Mouse (Mus musculus) liver, embryonic 12.5 days (tissue): ENCODE measurements around the gene Lrrc66. TPM values are rescaled to one million over a fixed set of nuclear protein-coding genes. Genes with fewer than 3 reads are reported as not detected.

ENCODE experiments used
- ATAC-seq: fragments of 200-750 bp; cut with Nextera tagmentation; 2 replicates; pipeline ENCODE4 v1.8.0; 2017; ENCODE audit warnings: moderate number of reproducible peaks, mild to moderate bottlenecking, moderate library complexity
- H3K27ac ChIP-seq: fragments of 300-500 bp; sonication (generic); 2 replicates; pipeline ENCODE4 v1.5.1; 2016; ENCODE audit warnings: mild to moderate bottlenecking
- H3K27me3 ChIP-seq: fragments of 300-500 bp; sonication (generic); replicated peaks from 2 replicates; pipeline ENCODE4 v1.6.1; 2016; ENCODE audit warnings: mild to moderate bottlenecking, moderate library complexity
- H3K36me3 ChIP-seq: fragments of 300-500 bp; sonication (generic); 2 replicates; pipeline ENCODE4 v1.6.1; 2016; ENCODE audit warnings: mild to moderate bottlenecking, moderate library complexity
- H3K4me1 ChIP-seq: fragments of 300-500 bp; sonication (generic); 2 replicates; pipeline ENCODE4 v1.6.1; 2016
- H3K4me2 ChIP-seq: fragments of 300-500 bp; sonication (generic); 2 replicates; pipeline ENCODE4 v1.6.1; 2016; ENCODE audit warnings: mild to moderate bottlenecking, moderate library complexity
- H3K4me3 ChIP-seq: fragments of 300-500 bp; sonication (generic); 2 replicates; pipeline ENCODE4 v1.5.1; 2016; ENCODE audit warnings: mild to moderate bottlenecking, moderate library complexity
- H3K9ac ChIP-seq: fragments of 300-500 bp; sonication (generic); 2 replicates; pipeline ENCODE4 v1.6.1; 2016; ENCODE audit warnings: mild to moderate bottlenecking, moderate library complexity
- H3K9me3 ChIP-seq: fragments of 300-500 bp; sonication (generic); replicated peaks from 2 replicates; pipeline ENCODE4 v1.6.1; 2016; ENCODE audit warnings: mild to moderate bottlenecking, moderate library complexity
- WGBS: fragments of 180-500 bp; shearing (Covaris S2); methylation state at CpG from one replicate; pipeline ENCODE4 v1.1.7; 2016; ENCODE audit not compliant: insufficient replicate concordance; 5-methylcytosine and 5-hydroxymethylcytosine counted together
- polyA plus RNA-seq: library from polyadenylated mRNA; unstranded; fragments of >200 nt; fragmentation: Nextera tagmentation; extraction: Ambion mirVana; gene quantifications from 2 replicates; pipeline ENCODE4 v1.2.1, GENCODE M21; 2016

Lrrc66 gene
- polyA plus RNA-seq, 1 experiment from 2014 or later = 0.13 TPM

DNA sequence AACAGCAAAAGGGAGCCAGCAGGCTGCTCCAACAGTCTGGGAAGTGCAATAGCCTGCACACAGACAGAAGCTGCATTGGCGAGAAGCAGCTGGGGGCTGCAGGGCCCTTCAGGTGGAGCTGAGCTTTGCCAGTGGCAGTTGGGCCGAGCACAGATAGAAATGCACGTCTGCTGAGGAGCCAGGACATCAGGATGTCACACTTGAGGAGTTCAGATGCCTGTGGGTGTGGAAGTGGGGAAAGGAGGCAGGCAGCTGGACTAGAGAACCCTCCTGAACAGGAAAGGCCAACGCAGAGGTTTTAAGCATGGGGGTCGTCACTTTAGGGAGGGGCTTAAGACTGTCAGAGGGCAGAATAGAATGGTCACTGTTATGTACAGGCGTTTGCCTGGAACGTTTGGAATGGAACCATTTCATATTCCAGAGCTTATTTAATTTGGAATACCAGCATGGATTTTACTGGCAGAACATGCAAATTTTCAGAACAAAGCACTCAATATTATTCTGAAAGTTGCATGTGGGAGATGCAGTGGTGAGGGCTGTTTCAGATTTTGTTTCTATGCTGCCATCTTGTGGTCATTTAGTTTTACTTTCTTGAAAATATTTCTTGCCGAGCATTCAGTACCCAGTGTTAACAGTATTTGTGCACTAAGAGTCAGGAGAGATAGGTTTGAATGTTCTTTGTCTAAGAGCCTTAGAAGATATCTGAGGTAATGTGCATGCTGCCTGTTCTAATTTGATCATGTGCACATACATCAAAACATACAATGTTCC lies 5.2 kb upstream of the Lrrc66 start:
- ATAC-seq = no peak
- Histone ChIP-seq H3K27ac (no peak overlapping the region), H3K27me3 (no peaks in the 10 kb centered on the region), H3K36me3 (no peaks in the 10 kb centered on the region), H3K4me3 (no peak overlapping the region), H3K4me1 (no peaks in the 10 kb centered on the region), H3K9me3 (no peaks in the 10 kb centered on the region), H3K4me2 (no peak overlapping the region; the same call in 1 of the 2 replicates), H3K9ac (no peak overlapping the region)
- WGBS = 39% methylated on average over 8 of the region's 8 CpGs

GRCm38 (mm10) chr5:73633141-73633540 lies 815 bp upstream of the Lrrc66 start:
- Histone ChIP-seq H3K27ac (no peak overlapping the region), H3K36me3 (no peaks in the 10 kb centered on the region), H3K27me3 (no peaks in the 10 kb centered on the region), H3K4me1 (peaks cover 19% of the 10 kb centered on the region), H3K4me2 (no peak overlapping the region), H3K9ac (no peak overlapping the region), H3K4me3 (no peak overlapping the region), H3K9me3 (no peaks in the 10 kb centered on the region)
- WGBS = 39% methylated on average over 8 of the region's 8 CpGs
- no peak for ATAC-seq

- Histone ChIP-seq H3K4me1 (peaks cover 19% of the 10 kb centered on the region), H3K4me3 (no peak overlapping the region), H3K27me3 (no peaks in the 10 kb centered on the region), H3K27ac (no peak overlapping the region), H3K9me3 (no peaks in the 10 kb centered on the region), H3K4me2 (no peak overlapping the region), H3K36me3 (no peaks in the 10 kb centered on the region), H3K9ac (no peak overlapping the region)
- 53% methylated on average over 10 of the region's 10 CpGs for WGBS
- no peak for ATAC-seq
Measured at GRCm38 (mm10) chr5:73631001-73631558, 1.2 kb downstream of the Lrrc66 start.

GRCm38 (mm10) chr5:73630141-73630540 lies 2.2 kb downstream of the Lrrc66 start:
- Histone ChIP-seq H3K36me3 (no peaks in the 10 kb centered on the region), H3K4me3 (no peak overlapping the region), H3K27ac (no peak overlapping the region), H3K9ac (no peak overlapping the region), H3K4me2 (peak overlapping the region; percentile 27), H3K4me1 (peaks cover 19% of the 10 kb centered on the region), H3K9me3 (no peaks in the 10 kb centered on the region), H3K27me3 (no peaks in the 10 kb centered on the region)
- 21% methylated on average over 5 of the region's 5 CpGs for WGBS
- peak; percentile 65 for ATAC-seq

DNA sequence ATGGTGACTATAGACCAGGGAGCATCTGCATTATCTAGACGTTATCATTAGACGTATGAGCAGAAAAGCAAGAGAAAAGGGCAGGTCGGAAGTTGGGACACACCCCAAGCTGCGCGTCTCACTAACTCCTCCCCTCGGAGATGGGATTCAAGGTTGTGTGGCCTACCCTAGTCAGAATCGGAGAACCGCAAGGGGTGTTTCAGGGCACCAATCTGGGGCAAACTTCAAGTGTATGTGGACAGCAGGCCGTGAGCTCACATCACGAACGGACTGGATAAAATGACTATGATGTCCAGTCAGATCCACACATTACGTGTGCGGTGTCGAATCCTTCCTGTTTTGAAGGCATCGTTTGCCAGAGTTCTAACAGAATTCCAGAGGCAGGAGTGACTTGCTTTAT lies 4.3 kb downstream of the Lrrc66 start:
- H3K27me3 ChIP-seq = no peaks in the 10 kb centered on the region
- WGBS = 77% methylated on average over 15 of the region's 15 CpGs
- no peak overlapping the region for H3K4me2 ChIP-seq
- H3K9ac ChIP-seq = no peak overlapping the region
- no peak overlapping the region for H3K27ac ChIP-seq
- no peaks in the 10 kb centered on the region for H3K36me3 ChIP-seq
- no peak for ATAC-seq
- no peaks in the 10 kb centered on the region for H3K9me3 ChIP-seq
- H3K4me1 ChIP-seq = peaks cover 19% of the 10 kb centered on the region
- H3K4me3 ChIP-seq = no peak overlapping the region

GRCm38 (mm10) chr5:73627559-73627958 lies 4.8 kb downstream of the Lrrc66 start:
- ATAC-seq = no peak
- peaks cover 19% of the 10 kb centered on the region for H3K4me1 ChIP-seq
- no peaks in the 10 kb centered on the region for H3K36me3 ChIP-seq
- no peak overlapping the region for H3K9ac ChIP-seq
- no peak overlapping the region for H3K4me2 ChIP-seq
- 66% methylated on average over 4 of the region's 4 CpGs for WGBS
- H3K27me3 ChIP-seq = no peaks in the 10 kb centered on the region
- no peaks in the 10 kb centered on the region for H3K9me3 ChIP-seq
- no peak overlapping the region for H3K4me3 ChIP-seq
- H3K27ac ChIP-seq = no peak overlapping the region

DNA sequence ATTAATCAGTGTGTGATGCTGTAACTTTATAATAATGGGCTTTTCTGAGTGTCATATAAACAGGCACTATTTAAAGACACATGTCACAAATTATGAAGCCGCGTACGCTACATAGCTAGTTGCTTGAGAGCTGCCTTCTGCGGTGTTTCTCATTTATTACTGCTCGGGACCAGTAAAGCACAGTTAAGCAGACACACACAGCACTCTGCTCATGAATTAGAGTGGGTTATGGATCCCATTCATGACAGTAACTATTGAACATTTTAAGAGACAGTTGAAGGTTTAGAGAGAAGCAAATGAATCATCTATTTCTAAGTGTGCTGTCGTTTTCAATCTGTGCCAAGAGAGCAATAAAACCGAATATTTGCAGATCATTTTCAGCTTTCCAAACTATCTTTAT lies 5.5 kb downstream of the Lrrc66 start:
- H3K4me3 ChIP-seq = no peak overlapping the region
- no peak for ATAC-seq
- H3K36me3 ChIP-seq = no peaks in the 10 kb centered on the region
- no peak overlapping the region for H3K27ac ChIP-seq
- no peak overlapping the region for H3K9ac ChIP-seq
- no peaks in the 10 kb centered on the region for H3K27me3 ChIP-seq
- no peaks in the 10 kb centered on the region for H3K9me3 ChIP-seq
- H3K4me1 ChIP-seq = peaks cover 19% of the 10 kb centered on the region
- WGBS = 88% methylated on average over 7 of the region's 7 CpGs
- no peak overlapping the region for H3K4me2 ChIP-seq

DNA sequence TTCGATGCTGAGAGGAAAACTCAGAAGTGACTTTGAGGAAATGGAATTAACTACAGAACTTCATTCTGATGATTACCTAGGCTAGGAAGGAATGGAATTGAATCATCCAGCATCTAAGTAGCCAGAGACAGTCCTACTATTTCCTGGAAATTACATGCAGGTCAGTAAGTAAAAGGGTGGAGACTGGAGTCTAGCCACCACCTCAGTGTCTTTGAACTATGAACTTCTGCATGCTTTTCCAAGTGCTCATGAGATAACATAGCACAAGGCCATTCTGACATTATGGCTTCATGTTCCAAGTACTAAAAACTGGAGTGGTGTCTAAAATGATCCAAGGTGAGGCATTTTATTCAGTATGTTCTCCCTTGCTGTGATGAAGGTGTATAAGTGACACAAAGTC lies 6.8 kb downstream of the Lrrc66 start:
- Histone ChIP-seq H3K27me3 (no peaks in the 10 kb centered on the region), H3K9me3 (no peaks in the 10 kb centered on the region), H3K9ac (no peak overlapping the region), H3K4me1 (peaks cover 11% of the 10 kb centered on the region), H3K4me3 (no peak overlapping the region), H3K36me3 (no peaks in the 10 kb centered on the region), H3K4me2 (no peak overlapping the region), H3K27ac (no peak overlapping the region)
- 67% methylated on average over 1 of the region's 1 CpGs for WGBS
- ATAC-seq = no peak

- WGBS = 60% methylated on average over 1 of the region's 1 CpGs
Measured at GRCm38 (mm10) chr5:73618969-73619368, 13.4 kb downstream of the Lrrc66 start.

DNA sequence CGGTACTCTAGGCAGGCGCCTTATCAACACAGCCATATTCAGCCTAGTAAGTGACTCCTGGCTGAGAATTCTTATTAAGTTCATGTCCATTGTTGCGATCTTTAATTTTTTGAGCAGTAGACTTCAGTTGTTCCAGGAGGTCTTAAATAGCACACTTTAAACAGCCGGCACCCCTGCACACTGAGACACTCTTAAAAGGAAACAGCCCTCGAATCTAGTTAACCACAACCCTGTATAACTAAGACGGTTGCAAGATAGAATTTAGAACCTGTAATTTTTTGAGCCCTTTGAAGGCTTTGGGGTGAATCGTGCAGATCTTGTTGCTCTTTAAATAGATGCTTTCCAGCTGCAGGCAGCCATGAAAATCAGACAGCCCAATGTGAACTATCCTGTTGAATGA lies 17.1 kb downstream of the Lrrc66 start:
- Histone ChIP-seq H3K27ac (no peak overlapping the region), H3K27me3 (no peaks in the 10 kb centered on the region), H3K36me3 (no peaks in the 10 kb centered on the region), H3K9me3 (no peaks in the 10 kb centered on the region), H3K9ac (no peak overlapping the region), H3K4me3 (no peak overlapping the region), H3K4me1 (no peaks in the 10 kb centered on the region), H3K4me2 (no peak overlapping the region)
- ATAC-seq = no peak
- 45% methylated on average over 7 of the region's 7 CpGs for WGBS

More at GRCm38 (mm10) chr5:73618969-73619368, 13.4 kb downstream of the Lrrc66 start:
- no peaks in the 10 kb centered on the region for H3K36me3 ChIP-seq
- H3K4me1 ChIP-seq = no peaks in the 10 kb centered on the region
- ATAC-seq = no peak
- no peak overlapping the region for H3K9ac ChIP-seq
- H3K9me3 ChIP-seq = no peaks in the 10 kb centered on the region
- H3K27me3 ChIP-seq = no peaks in the 10 kb centered on the region
- H3K4me3 ChIP-seq = no peak overlapping the region
- H3K4me2 ChIP-seq = no peak overlapping the region
- no peak overlapping the region for H3K27ac ChIP-seq

GRCm38 (mm10) chr5:73613296-73613695 lies 19.0 kb downstream of the Lrrc66 start:
- Histone ChIP-seq H3K27me3 (no peaks in the 10 kb centered on the region), H3K4me2 (no peak overlapping the region), H3K9ac (no peak overlapping the region), H3K36me3 (no peaks in the 10 kb centered on the region), H3K27ac (no peak overlapping the region), H3K4me1 (no peaks in the 10 kb centered on the region), H3K9me3 (no peaks in the 10 kb centered on the region), H3K4me3 (no peak overlapping the region)
- 74% methylated on average over 8 of the region's 8 CpGs for WGBS
- no peak for ATAC-seq

- H3K4me1 ChIP-seq = no peaks in the 10 kb centered on the region
- no peak overlapping the region for H3K9ac ChIP-seq
- no peak overlapping the region for H3K4me3 ChIP-seq
- no peaks in the 10 kb centered on the region for H3K27me3 ChIP-seq
- 81% methylated on average over 4 of the region's 4 CpGs for WGBS
- H3K9me3 ChIP-seq = no peaks in the 10 kb centered on the region
- H3K36me3 ChIP-seq = no peaks in the 10 kb centered on the region
- H3K27ac ChIP-seq = no peak overlapping the region
- no peak for ATAC-seq
- H3K4me2 ChIP-seq = no peak overlapping the region
Measured at GRCm38 (mm10) chr5:73611071-73611470, 21.3 kb downstream of the Lrrc66 start.
